Mouse (Mus musculus): Measurements from ENCODE around the gene Apba1.

DNA sequence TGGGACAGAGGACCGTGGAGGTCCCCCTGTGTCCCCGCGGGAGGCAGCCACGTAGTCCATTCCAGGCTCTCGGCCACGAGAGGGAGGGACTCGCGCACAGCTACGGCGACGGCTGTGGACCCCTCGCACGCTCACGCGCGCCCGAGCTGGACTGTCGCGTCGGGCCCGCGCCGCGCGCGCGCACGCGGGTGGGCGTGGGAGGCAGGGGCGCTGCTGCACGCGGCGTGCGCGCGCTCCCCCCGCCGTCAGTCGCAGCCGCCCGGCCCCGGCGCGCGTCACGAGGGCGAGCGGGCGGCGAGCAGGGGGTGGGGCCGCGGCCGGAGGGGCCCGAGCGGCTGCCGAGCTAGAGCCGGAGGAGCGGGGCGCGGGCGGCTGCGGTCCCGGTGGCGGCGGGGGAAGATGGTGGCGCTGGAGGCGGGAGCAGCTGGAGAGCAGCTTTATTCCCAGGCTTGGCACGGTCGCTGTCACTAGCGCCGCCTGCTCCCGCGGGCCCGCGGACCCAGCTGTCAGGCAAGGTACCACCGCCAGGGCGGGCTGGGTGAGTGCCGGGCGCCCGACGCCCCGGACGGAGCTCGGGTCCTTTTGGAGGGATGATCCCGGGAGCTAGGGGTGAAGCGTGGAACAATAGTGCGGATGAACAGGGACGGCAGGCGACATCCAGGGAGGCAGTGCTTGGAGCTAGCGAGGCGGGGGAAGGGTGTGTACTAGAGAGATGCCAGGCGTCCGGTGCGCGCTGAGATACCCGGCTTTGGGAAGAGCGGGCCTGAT is at the start of gene Apba1:
- TF ChIP-seq CTCF (IDR thresholded peaks at IDR 0.05; ENCODE audit: low read depth) (0 out of 2 replicates have a peak, but pooled peaks have one; percentile 15), EP300 (IDR thresholded peaks at IDR 0.05; ENCODE audit: low read depth) (no peak)
